Mouse (Mus musculus): Measurements from ENCODE around the gene Pcbp1. TPM values are rescaled to one million over a fixed set of nuclear protein-coding genes. Genes with fewer than 3 reads are reported as not detected.

The Pcbp1 gene
- total and polyA plus RNA-seq, 3 experiments: 74.2 to 385 TPM; not detected in 1

- Histone ChIP-seq H3K27ac (ENCODE audit: control insufficient read depth, low read depth, low read length) (peak overlapping the region; percentile 98), H3K9me3 (replicated peaks; ENCODE audit: insufficient read depth, low read length) (no peaks in the 10 kb centered on the region), H3K9ac (ENCODE audit: control insufficient read depth, low read depth, low read length, poor library complexity, severe bottlenecking) (peak overlapping the region; percentile 88)
Observed at GRCm38 (mm10) chr6:86487358-86488148, 38.6 kb downstream of the Pcbp1 start.

DNA sequence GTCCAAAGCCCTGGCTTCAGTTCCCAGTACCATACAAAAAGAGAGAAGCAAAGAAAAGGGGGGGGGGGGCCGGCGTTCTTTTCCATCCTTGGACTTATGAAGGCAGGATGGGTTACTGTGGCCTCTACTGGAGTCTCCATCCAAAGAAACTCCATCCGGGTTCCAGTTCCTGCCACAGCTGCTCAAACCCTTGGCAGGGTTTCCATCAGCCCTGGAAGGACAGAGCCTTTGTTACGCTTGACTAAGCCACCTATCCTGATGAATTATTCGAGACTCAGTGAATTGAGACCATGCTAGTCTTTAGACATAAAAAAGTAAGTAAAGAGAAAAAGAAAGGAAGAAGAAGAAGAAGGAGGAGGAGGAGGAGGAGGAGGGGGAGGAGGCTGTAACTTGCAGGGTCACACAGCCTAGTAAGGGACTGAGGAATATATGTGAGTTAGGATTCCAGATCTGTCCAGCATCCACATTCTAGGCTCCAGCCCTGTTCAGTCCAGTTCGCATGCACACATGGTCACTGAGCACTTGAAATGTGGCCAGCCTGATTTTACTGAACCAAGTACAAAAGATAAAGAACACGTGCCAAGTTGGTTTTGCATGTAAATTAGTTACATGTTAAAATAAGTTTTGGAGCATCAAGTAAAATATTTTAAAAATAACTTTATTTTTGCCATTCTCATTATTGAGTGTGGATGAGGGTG is 40.0 kb downstream of the Pcbp1 start:
- Histone ChIP-seq H3K9me3 (replicated peaks; ENCODE audit: insufficient read depth, low read length) (no peaks in the 10 kb centered on the region), H3K4me1 (ENCODE audit: control insufficient read depth in 1 of 2, insufficient read depth in 2 of 2, low read length in 2 of 2) (peaks cover 6% of the 10 kb centered on the region in 2 experiments; a peak in 2 of 4 replicates), H3K36me3 (ENCODE audit: control insufficient read depth in 1 of 2, insufficient read depth in 2 of 2, low read length in 2 of 2) (peaks cover 0 to 9% of the 10 kb centered on the region in 2 experiments; a peak in 2 of 4 replicates), H3K9ac (ENCODE audit: control insufficient read depth, low read depth, low read length, poor library complexity, severe bottlenecking) (no peak overlapping the region), H3K79me2 (ENCODE audit: control insufficient read depth, insufficient read depth, low read length, poor library complexity) (peaks cover 4% of the 10 kb centered on the region; the same call in 1 of the 2 replicates), H3K27ac (ENCODE audit: control insufficient read depth, low read depth, low read length) (no peak overlapping the region), H3K4me3 (ENCODE audit: control insufficient read depth in 1 of 2, insufficient read depth in 1 of 2, low read depth in 2 of 2, low read length in 2 of 2) (no peak overlapping the region), H3K27me3 (ENCODE audit: control insufficient read depth in 1 of 2, insufficient read depth in 2 of 2, low read length in 2 of 2) (no peaks in the 10 kb centered on the region)
- no peak for DNase-seq (ENCODE audit: low read depth, low spot score)
- no peak for TF ChIP-seq SMC3 (IDR thresholded peaks at IDR 0.05; ENCODE audit: low read depth, low read length)

More at GRCm38 (mm10) chr6:86487358-86488148, 38.6 kb downstream of the Pcbp1 start:
- Histone ChIP-seq H3K27me3 (ENCODE audit: control insufficient read depth in 1 of 2, insufficient read depth in 2 of 2, low read length in 2 of 2) (no peaks in the 10 kb centered on the region), H3K36me3 (ENCODE audit: control insufficient read depth in 1 of 2, insufficient read depth in 2 of 2, low read length in 2 of 2) (peaks cover 0 to 9% of the 10 kb centered on the region in 2 experiments; a peak in 2 of 4 replicates), H3K4me3 (ENCODE audit: control insufficient read depth in 1 of 2, insufficient read depth in 1 of 2, low read depth in 2 of 2, low read length in 2 of 2) (peak overlapping the region; percentile 51 to 68), H3K4me1 (ENCODE audit: control insufficient read depth in 1 of 2, insufficient read depth in 2 of 2, low read length in 2 of 2) (peaks cover 6% of the 10 kb centered on the region in 2 experiments; a peak in 2 of 4 replicates), H3K79me2 (ENCODE audit: control insufficient read depth, insufficient read depth, low read length, poor library complexity) (peaks cover 4% of the 10 kb centered on the region; the same call in 1 of the 2 replicates)
- DNase-seq (ENCODE audit: low read depth, low spot score): peak; percentile 96
- TF ChIP-seq POLR2AphosphoS2 (IDR thresholded peaks at IDR 0.05; ENCODE audit: low read length): peak; percentile 69; the same call in 1 of the 2 replicates
- peak; percentile 86 for TF ChIP-seq ZMIZ1 (IDR thresholded peaks at IDR 0.05; ENCODE audit: low read depth, low read length)
- TF ChIP-seq NRF1 (IDR thresholded peaks at IDR 0.05; ENCODE audit: insufficient read depth, low read depth, low read length, poor library complexity, severe bottlenecking): peak; percentile 83
- 0 out of 2 replicates have a peak, but pooled peaks have one; percentile 74 for TF ChIP-seq SIN3A (IDR thresholded peaks at IDR 0.05; ENCODE audit: low read length)
- TF ChIP-seq MXI1 (IDR thresholded peaks at IDR 0.05; ENCODE audit: low read depth, low read length): peak; percentile 43; the same call in 1 of the 2 replicates
- TF ChIP-seq UBTF (IDR thresholded peaks at IDR 0.05; ENCODE audit: borderline replicate concordance, insufficient read depth, low read depth, low read length): no peak
- TF ChIP-seq ZKSCAN1 (IDR thresholded peaks at IDR 0.05; ENCODE audit: low read depth, low read length): no peak
- TF ChIP-seq POLR2A (IDR thresholded peaks at IDR 0.05; ENCODE audit: control insufficient read depth in 1 of 2, insufficient read depth in 1 of 2, low read depth in 1 of 2, low read length in 2 of 2, poor library complexity in 1 of 2): peak in 1 of 2 experiments; percentile 91
- 0 out of 2 replicates have a peak, but pooled peaks have one; percentile 58 for TF ChIP-seq POLR2AphosphoS5 (IDR thresholded peaks at IDR 0.05; ENCODE audit: borderline replicate concordance, low read depth, low read length)
- peak; percentile 49; the same call in 1 of the 2 replicates for TF ChIP-seq ETS1 (IDR thresholded peaks at IDR 0.05; ENCODE audit: low read depth, low read length)
- peak; percentile 70; the same call in 1 of the 2 replicates for TF ChIP-seq HCFC1 (IDR thresholded peaks at IDR 0.05; ENCODE audit: low read depth, low read length)
- TF ChIP-seq CHD1 (IDR thresholded peaks at IDR 0.05; ENCODE audit: low read depth, low read length): peak; percentile 69; the same call in 1 of the 2 replicates
- peak; percentile 51 for TF ChIP-seq MAX (IDR thresholded peaks at IDR 0.05; ENCODE audit: low read length)
- no peak for TF ChIP-seq TAL1 (IDR thresholded peaks at IDR 0.05; ENCODE audit: low read length)
- no peak for TF ChIP-seq USF2 (IDR thresholded peaks at IDR 0.05; ENCODE audit: borderline replicate concordance in 1 of 2, insufficient read depth in 1 of 2, low read depth in 1 of 2, low read length in 2 of 2)
- TF ChIP-seq TBP (IDR thresholded peaks at IDR 0.05; ENCODE audit: low read depth, low read length): peak; percentile 3; the same call in 1 of the 2 replicates
- peak; percentile 5; the same call in 1 of the 2 replicates for TF ChIP-seq ELF1 (IDR thresholded peaks at IDR 0.05; ENCODE audit: low read depth, low read length)
- peak; percentile 88 for TF ChIP-seq MYC (IDR thresholded peaks at IDR 0.05; ENCODE audit: low read depth, low read length)
- peak; percentile 73 for TF ChIP-seq NELFE (IDR thresholded peaks at IDR 0.05; ENCODE audit: low read depth, low read length)
